Comparison of ENCODE assay signal across 13 mouse cellular contexts in genomic region chr1:172455416-172455815, GRCm38 (mm10). TPM values are rescaled to one million over a fixed set of nuclear protein-coding genes. Genes with fewer than 3 reads are reported as not detected.
A peak's percentile ranks its signal among the peaks of the same experiment; 100 is the strongest.
DNase-seq lines count a peak whose midpoint lies in the region; ATAC-seq lines count a peak whose summit lies in the region.
"Had no signal": no experiment of that assay in that cellular context is flagged by ENCODE, and none has a peak within 500 bp of the region (broad histone marks: within the 10 kb centered on the region; RNA-seq: fewer than 3 reads in every experiment).

No protein-coding gene starts in this region.

- no peaks in the 10 kb centered on the region for H3K4me1 ChIP-seq in heart, embryonic 11.5 days (ENCODE audit: control insufficient read depth, insufficient read depth, low read length)
- H3K4me1 ChIP-seq: midbrain, embryonic 13.5 days had no signal

- H3K27me3 ChIP-seq in heart, embryonic 11.5 days (ENCODE audit: control insufficient read depth, insufficient read depth, low read length): no peaks in the 10 kb centered on the region
- H3K27me3 ChIP-seq: heart, embryonic 13.5 days; midbrain, embryonic 13.5 days; neural tube, embryonic 13.5 days had no signal

- 31% methylated on average over 4 of the region's 4 CpGs for WGBS in heart, embryonic 11.5 days (ENCODE audit: insufficient replicate concordance)

- H3K36me3 ChIP-seq in heart, embryonic 11.5 days (ENCODE audit: control insufficient read depth, insufficient read depth, low read length): no peaks in the 10 kb centered on the region
- H3K36me3 ChIP-seq: heart, embryonic 13.5 days; midbrain, embryonic 13.5 days; neural tube, embryonic 13.5 days had no signal

- H3K9me3 ChIP-seq in heart, embryonic 11.5 days (replicated peaks; ENCODE audit: control insufficient read depth, low read length): no peaks in the 10 kb centered on the region
- H3K9me3 ChIP-seq: heart, embryonic 13.5 days; midbrain, embryonic 13.5 days; neural tube, embryonic 13.5 days had no signal

- DNase-seq in heart, adult 11 months: peak; percentile 91
- no peak for DNase-seq in heart, postnatal 10 days
- peak; percentile 14 for DNase-seq in NIH3T3 (ENCODE audit: low read depth)
- peak; percentile 42 for DNase-seq in thymus, postnatal 14 days
- DNase-seq in embryo, embryonic 9.5 days (ENCODE audit: extremely low spot score): no peak
- DNase-seq in layer of hippocampus, adult 18-20 months (ENCODE audit: low spot score in 2 of 2): no peak
- DNase-seq: lung, embryonic 14.5 days had no signal

- H3K4me2 ChIP-seq in heart, embryonic 11.5 days: no peak overlapping the region
- H3K4me2 ChIP-seq: heart, embryonic 13.5 days; lung, embryonic 14.5 days; midbrain, embryonic 13.5 days; neural tube, embryonic 13.5 days had no signal

- intact Hi-C loops in heart, postnatal 10 days (cut with DNase I): no loop called here

- H3K9ac ChIP-seq in heart, embryonic 11.5 days (ENCODE audit: low read depth, low read length): no peak overlapping the region
- H3K9ac ChIP-seq: heart, embryonic 13.5 days; lung, embryonic 14.5 days; midbrain, embryonic 13.5 days; neural tube, embryonic 13.5 days had no signal

- peak; percentile 37 for ATAC-seq in megakaryocyte progenitor cell, adult 5-6 weeks (replicated peaks; ENCODE audit: poor library complexity)
- ATAC-seq in heart, embryonic 11.5 days (replicated peaks; ENCODE audit: insufficient number of reproducible peaks, low FRiP score, low TSS enrichment): no peak
- ATAC-seq: midbrain, embryonic 13.5 days had no signal

- H3K4me3 ChIP-seq in heart, embryonic 11.5 days (ENCODE audit: low read depth, low read length): no peak overlapping the region
- H3K4me3 ChIP-seq: erythroblast, embryonic 14.5 days; heart, embryonic 13.5 days; midbrain, embryonic 13.5 days; neural tube, embryonic 13.5 days had no signal

- H3K27ac ChIP-seq in heart, embryonic 11.5 days (ENCODE audit: low read depth, low read length): no peak overlapping the region
- H3K27ac ChIP-seq: heart, embryonic 13.5 days; midbrain, embryonic 13.5 days; neural tube, embryonic 13.5 days had no signal

RNA-seq across cellular contexts. Expression of gene Slamf9, which starts 19.7 kb away (rescaled TPM):
- total RNA-seq in heart, postnatal 10 days (2021): 1 to 10 TPM; 1.3 to 1.4 TPM
- total RNA-seq in megakaryocyte progenitor cell, adult 5-6 weeks (2015): 0.35 and 0.49 TPM in 2 replicates
- 0.41 and 0.62 TPM in 2 replicates for total RNA-seq in megakaryocyte progenitor cell, adult 5-6 weeks (2017)
- polyA plus RNA-seq in heart, embryonic 11.5 days (2014; fragmentation: Nextera tagmentation; extraction: Ambion mirVana): 1.1 and 1.2 TPM in 2 replicates
- total RNA-seq in layer of hippocampus, adult 18-20 months (2021): under 1 TPM; 0.33 to 0.47 TPM
- polyA plus RNA-seq: erythroblast, embryonic 14.5 days; neural tube, embryonic 13.5 days had no signal

RNA-seq across cellular contexts. Expression of gene Igsf9, which starts 26.2 kb away (rescaled TPM):
- 1 to 10 TPM; 1.0 to 1.4 TPM for total RNA-seq in heart, postnatal 10 days (2021)
- 0.10 TPM in 1 of 2 replicates, not detected in the other for total RNA-seq in megakaryocyte progenitor cell, adult 5-6 weeks (2015)
- total RNA-seq in megakaryocyte progenitor cell, adult 5-6 weeks (2017): 0.30 TPM in 1 of 2 replicates, not detected in the other
- 9.3 and 12.0 TPM in 2 replicates for polyA plus RNA-seq in heart, embryonic 11.5 days (2014; fragmentation: Nextera tagmentation; extraction: Ambion mirVana)
- total RNA-seq in layer of hippocampus, adult 18-20 months (2021): 1 to 10 TPM; 3.9 to 4.8 TPM
- polyA plus RNA-seq: erythroblast, embryonic 14.5 days had no signal

RNA-seq across cellular contexts. Expression of gene Tagln2, which starts 44.4 kb away (rescaled TPM):
- total RNA-seq in heart, postnatal 10 days (2021): 100 to 1,000 TPM; 173 to 178 TPM
- 621 and 639 TPM in 2 replicates for total RNA-seq in megakaryocyte progenitor cell, adult 5-6 weeks (2015)
- total RNA-seq in megakaryocyte progenitor cell, adult 5-6 weeks (2017): 290 and 305 TPM in 2 replicates
- 248 and 295 TPM in 2 replicates for polyA plus RNA-seq in heart, embryonic 11.5 days (2014; fragmentation: Nextera tagmentation; extraction: Ambion mirVana)
- 10 to 100 TPM in 1 of 2 experiments, 1 to 10 TPM in 1; 9.2 to 11.7 TPM for total RNA-seq in layer of hippocampus, adult 18-20 months (2021)

Comparison
In these comparisons a context has a peak if more than half of its experiments do, and no peak if none do; other contexts are left out.
1. DNase-seq: peak in heart, adult 11 months (single experiment), NIH3T3 (single experiment) and thymus, postnatal 14 days (single experiment); none in heart, postnatal 10 days (0 of 2), embryo, embryonic 9.5 days (single experiment) and layer of hippocampus, adult 18-20 months (0 of 2).
2. RNA of gene Tagln2, which starts 44.4 kb away (total RNA-seq): 290 to 639 TPM in megakaryocyte progenitor cell, adult 5-6 weeks and 173 to 178 TPM in heart, postnatal 10 days; 9.2 to 11.7 TPM in layer of hippocampus, adult 18-20 months; every median in the first group is over 10 times any median in the second.